Mouse (Mus musculus): ENCODE data around the gene Lamc1.

DNA sequence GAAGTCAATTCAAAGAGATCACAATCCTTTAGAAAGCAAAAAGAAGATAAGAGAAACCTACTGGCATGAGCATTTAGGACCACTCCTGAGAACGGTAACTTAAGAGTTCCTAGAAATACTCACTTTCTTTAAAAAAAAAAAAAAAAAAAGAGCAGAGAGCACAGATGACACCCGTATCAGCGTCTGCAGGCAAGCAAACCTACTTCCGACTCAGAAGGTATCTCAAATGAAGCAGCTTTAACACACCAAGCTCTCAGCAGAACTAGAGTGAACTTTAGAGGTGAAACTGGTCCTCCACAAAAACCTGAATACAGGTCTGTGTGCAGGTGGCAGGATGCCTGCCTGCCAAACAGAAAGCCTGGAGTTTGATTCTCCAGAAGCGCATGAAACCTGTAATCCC, 19.6 kb downstream of the Lamc1 start:
- no peak for TF ChIP-seq CTCF (IDR thresholded peaks at IDR 0.05; ENCODE audit: extremely low read depth, insufficient read length, insufficient replicate concordance, low read depth, low read length)
- no peak for TF ChIP-seq POLR2A (IDR thresholded peaks at IDR 0.05; ENCODE audit: low read depth, low read length)

Data from small intestine, adult 2 months (tissue).